Mouse (Mus musculus): ENCODE results near the gene Jmjd4.

- TF ChIP-seq POLR2A (IDR thresholded peaks at IDR 0.05; ENCODE audit: borderline replicate concordance, control insufficient read depth, low read depth, low read length) = 0 out of 2 replicates have a peak, but pooled peaks have one; percentile 8
- no peak for TF ChIP-seq CTCF (IDR thresholded peaks at IDR 0.05; ENCODE audit: control insufficient read depth, insufficient read depth, low read length)
Measured at GRCm38 (mm10) chr11:59418708-59419107, 31.1 kb upstream of the Jmjd4 start.

Measured in bone marrow, adult 2 months (tissue).